Mouse (Mus musculus): ENCODE data around the gene Paqr4. TPM values are rescaled to one million over a fixed set of nuclear protein-coding genes. Genes with fewer than 3 reads are reported as not detected.

The Paqr4 gene
- 64.8 and 68.8 TPM in 2 replicates for polyA plus RNA-seq (2015; fragmentation: Nextera tagmentation; extraction: Ambion mirVana)

DNA sequence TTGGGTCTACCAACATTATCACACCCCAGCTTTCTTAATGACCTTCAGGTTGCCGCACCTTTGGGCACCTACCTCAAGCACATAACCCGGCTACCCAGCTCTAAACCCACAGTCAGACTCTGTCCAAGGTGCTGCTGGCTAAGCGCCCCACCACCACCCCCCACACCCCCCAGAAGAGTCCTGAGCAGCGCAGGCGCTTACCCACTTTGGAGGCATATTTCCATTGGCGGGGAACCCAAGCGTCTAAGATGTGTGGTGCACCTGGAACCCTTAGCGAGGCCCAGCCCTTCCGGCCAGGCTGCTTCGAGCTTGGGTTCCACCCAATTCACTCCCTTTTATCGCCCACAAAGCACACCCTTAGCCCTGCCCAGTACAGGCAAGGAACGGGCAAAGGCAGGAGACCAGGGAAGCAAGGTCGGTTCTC, at the start of gene Paqr4:
TSS of gene Paqr4 (minus strand) at position 270 of the 424 bp plus-strand sequence.

GRCm38 (mm10) chr17:23785561-23786471, 45.1 kb upstream of the Paqr4 start, which contains the start of gene Flywch2:
TSS of gene Flywch2 (minus strand) at chr17:23786081.

DNA sequence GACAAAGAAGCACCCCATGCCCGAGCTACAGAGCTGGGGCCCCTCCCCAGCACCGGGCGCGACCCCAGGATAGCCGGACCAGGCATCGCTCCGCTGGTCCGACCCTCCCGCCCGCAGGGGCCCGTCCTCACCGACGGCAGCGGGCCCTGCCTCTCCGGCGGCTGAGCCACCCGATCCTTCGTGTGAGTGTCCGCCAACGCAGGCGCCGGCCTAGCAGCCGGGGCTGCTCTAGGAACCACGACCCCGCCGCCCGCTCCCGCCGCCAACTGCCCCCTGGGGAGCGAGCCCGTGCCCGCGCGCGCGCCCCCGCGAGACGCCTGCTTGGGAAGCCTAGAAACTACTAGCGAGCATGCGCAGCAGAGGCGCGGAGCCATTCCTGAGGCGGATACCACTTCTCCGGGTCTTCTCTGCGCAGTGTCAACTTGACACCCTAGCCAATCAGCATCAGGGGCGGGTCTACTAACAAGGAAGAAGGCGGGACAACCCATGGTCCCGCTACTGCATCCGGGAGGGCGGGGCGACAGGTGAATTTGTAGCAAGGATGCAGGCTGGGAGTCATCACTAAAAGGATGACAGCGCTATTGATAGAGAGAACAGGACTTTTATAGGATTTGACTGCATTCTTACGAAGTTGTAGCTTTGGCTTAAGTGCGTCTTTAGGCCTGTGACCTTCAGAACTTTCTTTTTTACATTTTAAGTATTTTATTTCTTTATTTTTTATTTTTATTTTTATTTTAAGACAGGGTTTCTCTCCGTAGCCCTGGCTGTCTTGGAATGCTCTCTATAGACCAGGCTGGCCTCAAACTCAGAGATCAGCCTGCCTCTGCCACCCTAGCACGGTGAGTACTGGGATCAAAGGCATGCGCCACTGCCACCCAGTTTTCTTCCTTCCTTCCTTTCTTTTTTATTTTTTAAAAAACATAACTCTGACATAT, 30.9 kb upstream of the Paqr4 start, which contains the start of gene Flywch1:
TSS of gene Flywch1 (minus strand) at position 319 of the 935 bp plus-strand sequence.

DNA sequence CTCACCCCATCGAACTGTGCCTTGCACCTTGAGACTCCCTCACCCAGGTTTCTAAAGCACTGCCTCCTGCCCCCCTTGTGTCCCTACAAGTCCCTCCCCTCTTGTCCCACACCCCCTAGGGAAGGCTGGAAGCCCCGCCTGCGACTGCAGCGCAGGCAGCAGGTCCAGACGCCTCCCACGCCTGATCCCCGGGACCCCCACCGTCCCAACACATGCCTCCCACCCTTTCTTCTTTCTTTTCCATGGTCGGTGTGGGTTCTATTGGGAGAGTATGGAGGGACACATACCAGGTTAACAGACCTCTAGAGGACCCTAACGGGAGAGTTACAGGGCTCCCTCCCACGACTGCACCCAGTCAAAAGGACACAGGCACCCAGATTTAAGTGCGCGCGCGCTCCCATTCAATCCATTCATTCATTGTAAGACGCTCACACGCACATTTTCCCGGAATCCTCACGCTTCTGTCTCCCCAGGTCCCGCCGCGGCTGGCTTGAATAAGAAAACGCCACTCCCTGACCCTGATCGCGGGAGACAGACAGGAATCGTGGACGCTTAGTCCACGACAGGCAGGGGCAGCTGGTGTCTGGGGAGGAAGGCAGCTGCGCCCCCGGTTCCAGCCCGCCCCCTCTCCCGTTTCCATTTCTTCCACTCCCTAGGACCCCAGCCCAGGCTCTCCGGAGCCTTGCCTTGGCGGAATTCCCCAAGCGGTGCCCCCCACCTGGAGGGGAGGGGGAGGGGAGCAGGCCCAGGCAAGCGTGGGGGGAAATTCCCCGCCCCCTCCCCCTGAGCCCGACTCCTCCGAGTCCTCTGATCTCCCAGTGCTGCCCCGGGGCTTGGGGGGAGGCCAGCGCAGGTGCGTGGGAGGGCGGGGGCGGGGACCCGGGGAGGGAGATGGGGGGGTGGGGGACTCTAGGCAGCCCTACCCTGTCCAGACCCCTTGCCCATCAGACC, 4.9 kb upstream of the Paqr4 start, which contains the start of gene Kremen2:
TSS of gene Kremen2 (minus strand) at position 533 of the 951 bp plus-strand sequence.

DNA sequence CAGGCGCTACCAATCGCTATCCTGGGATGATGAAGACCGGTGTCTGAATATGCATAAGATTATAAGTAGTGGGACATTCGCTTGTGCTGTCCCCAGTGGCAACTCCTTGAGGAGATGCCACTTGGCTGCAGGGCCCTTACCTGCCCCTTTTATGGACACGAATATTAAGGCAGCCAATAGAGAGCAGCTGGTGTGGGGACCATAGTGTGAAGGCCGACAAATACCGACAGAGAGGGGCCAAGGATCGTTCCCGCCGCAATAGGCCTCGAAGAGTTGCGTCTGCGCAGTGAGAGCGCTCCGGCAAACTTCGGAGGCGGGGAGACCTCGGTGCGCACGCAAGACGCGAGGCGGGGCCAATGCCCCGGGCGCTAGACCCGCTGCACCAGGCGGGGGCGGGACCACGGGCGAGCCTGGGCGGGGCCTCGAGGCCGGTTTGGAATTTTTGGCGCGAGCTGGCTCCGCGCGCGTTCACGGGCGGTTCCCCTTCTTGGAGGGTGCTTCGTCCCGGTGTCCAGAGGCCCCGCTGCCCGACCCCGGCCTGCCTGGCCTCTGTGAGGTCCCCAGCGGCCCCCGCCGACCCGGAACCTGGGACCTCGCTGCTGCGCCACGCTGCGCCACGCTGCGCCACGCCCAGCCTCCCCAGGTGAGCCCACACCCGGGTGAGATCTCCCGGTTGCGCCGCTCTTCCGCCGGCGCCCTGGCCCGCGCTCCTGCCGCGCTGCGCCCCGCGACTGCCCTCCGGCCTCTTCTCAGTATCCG, 14.5 kb downstream of the Paqr4 start, which contains the start of gene Pkmyt1:
TSS of gene Pkmyt1 (plus strand) at position 338 of the 759 bp plus-strand sequence.

GRCm38 (mm10) chr17:23722376-23723125, 18.1 kb downstream of the Paqr4 start, which contains the start of gene 1520401A03Rik:
TSS of gene 1520401A03Rik (minus strand) at chr17:23722783.

Other genes starting within 250 kb of the Paqr4 start
- gene Zfp213, start 176.6 kb downstream of the Paqr4 start, polyA plus RNA-seq (2015; fragmentation: Nextera tagmentation; extraction: Ambion mirVana): 11.5 and 12.6 TPM in 2 replicates
- gene Zfp13, start 141.4 kb downstream of the Paqr4 start, polyA plus RNA-seq (2015; fragmentation: Nextera tagmentation; extraction: Ambion mirVana): 20.7 and 22.4 TPM in 2 replicates
- gene Zscan10, start 140.0 kb downstream of the Paqr4 start, polyA plus RNA-seq (2015; fragmentation: Nextera tagmentation; extraction: Ambion mirVana): not detected in 2 replicates
- gene Mmp25, start 95.6 kb downstream of the Paqr4 start, polyA plus RNA-seq (2015; fragmentation: Nextera tagmentation; extraction: Ambion mirVana): 1.4 and 1.7 TPM in 2 replicates
- gene Bicdl2, start 80.4 kb downstream of the Paqr4 start, polyA plus RNA-seq (2015; fragmentation: Nextera tagmentation; extraction: Ambion mirVana): 0.23 TPM in 2 replicates
- 207 and 248 TPM in 2 replicates for gene Hcfc1r1, start 67.3 kb downstream of the Paqr4 start, polyA plus RNA-seq (2015; fragmentation: Nextera tagmentation; extraction: Ambion mirVana)
- 29.4 and 33.2 TPM in 2 replicates for gene Thoc6, start 67.0 kb downstream of the Paqr4 start, polyA plus RNA-seq (2015; fragmentation: Nextera tagmentation; extraction: Ambion mirVana)
- 14.4 and 18.7 TPM in 2 replicates for gene Tnfrsf12a, start 63.4 kb downstream of the Paqr4 start, polyA plus RNA-seq (2015; fragmentation: Nextera tagmentation; extraction: Ambion mirVana)
- 0.23 and 0.35 TPM in 2 replicates for gene Cldn6, start 61.6 kb downstream of the Paqr4 start, polyA plus RNA-seq (2015; fragmentation: Nextera tagmentation; extraction: Ambion mirVana)
- 0.20 and 0.79 TPM in 2 replicates for gene Cldn9, start 56.8 kb downstream of the Paqr4 start, polyA plus RNA-seq (2015; fragmentation: Nextera tagmentation; extraction: Ambion mirVana)
- gene 1520401A03Rik, start 18.1 kb downstream of the Paqr4 start, polyA plus RNA-seq (2015; fragmentation: Nextera tagmentation; extraction: Ambion mirVana): 0.19 TPM in 1 of 2 replicates, not detected in the other
- 14.5 and 16.2 TPM in 2 replicates for gene Pkmyt1, start 14.5 kb downstream of the Paqr4 start, polyA plus RNA-seq (2015; fragmentation: Nextera tagmentation; extraction: Ambion mirVana)
- gene Kremen2, start 5.0 kb upstream of the Paqr4 start, polyA plus RNA-seq (2015; fragmentation: Nextera tagmentation; extraction: Ambion mirVana): 1.2 and 1.6 TPM in 2 replicates
- gene Flywch1, start 30.7 kb upstream of the Paqr4 start, polyA plus RNA-seq (2015; fragmentation: Nextera tagmentation; extraction: Ambion mirVana): 162 and 181 TPM in 2 replicates
- gene Flywch2, start 45.2 kb upstream of the Paqr4 start, polyA plus RNA-seq (2015; fragmentation: Nextera tagmentation; extraction: Ambion mirVana): 111 and 120 TPM in 2 replicates
- gene Srrm2, start 49.7 kb upstream of the Paqr4 start, polyA plus RNA-seq (2015; fragmentation: Nextera tagmentation; extraction: Ambion mirVana): 455 and 462 TPM in 2 replicates
- 1,482 and 1,529 TPM in 2 replicates for gene Elob, start 88.3 kb upstream of the Paqr4 start, polyA plus RNA-seq (2015; fragmentation: Nextera tagmentation; extraction: Ambion mirVana)
- not detected in 2 replicates for gene Prss33, start 95.2 kb upstream of the Paqr4 start, polyA plus RNA-seq (2015; fragmentation: Nextera tagmentation; extraction: Ambion mirVana)
- 0.12 TPM in 1 of 2 replicates, not detected in the other for gene Prss32, start 103.0 kb upstream of the Paqr4 start, polyA plus RNA-seq (2015; fragmentation: Nextera tagmentation; extraction: Ambion mirVana)
- 0.86 and 1.6 TPM in 2 replicates for gene Prss41, start 103.3 kb upstream of the Paqr4 start, polyA plus RNA-seq (2015; fragmentation: Nextera tagmentation; extraction: Ambion mirVana)
- not detected in 2 replicates for gene Prss21, start 127.2 kb upstream of the Paqr4 start, polyA plus RNA-seq (2015; fragmentation: Nextera tagmentation; extraction: Ambion mirVana)
- not detected in 2 replicates for gene Dcpp1, start 140.0 kb upstream of the Paqr4 start, polyA plus RNA-seq (2015; fragmentation: Nextera tagmentation; extraction: Ambion mirVana)
- gene Dcpp2, start 140.0 kb upstream of the Paqr4 start, polyA plus RNA-seq (2015; fragmentation: Nextera tagmentation; extraction: Ambion mirVana): not detected in 2 replicates
- gene Dcpp3, start 176.6 kb upstream of the Paqr4 start, polyA plus RNA-seq (2015; fragmentation: Nextera tagmentation; extraction: Ambion mirVana): not detected in 2 replicates
- not detected in 2 replicates for gene Sbp, start 200.8 kb upstream of the Paqr4 start, polyA plus RNA-seq (2015; fragmentation: Nextera tagmentation; extraction: Ambion mirVana)
- gene Sbpl, start 214.4 kb upstream of the Paqr4 start, polyA plus RNA-seq (2015; fragmentation: Nextera tagmentation; extraction: Ambion mirVana): not detected in 2 replicates
- gene Prss30, start 239.7 kb upstream of the Paqr4 start, polyA plus RNA-seq (2015; fragmentation: Nextera tagmentation; extraction: Ambion mirVana): not detected in 2 replicates

Data from neural tube, postnatal 0 days (tissue).